Mouse (Mus musculus): ENCODE measurements around the gene Aldh16a1. TPM values are rescaled to one million over a fixed set of nuclear protein-coding genes. Genes with fewer than 3 reads are reported as not detected.

Aldh16a1 gene
- polyA plus RNA-seq (2012; ENCODE audit: low replicate concordance) = 98.2 and 154 TPM in 2 replicates

DNA sequence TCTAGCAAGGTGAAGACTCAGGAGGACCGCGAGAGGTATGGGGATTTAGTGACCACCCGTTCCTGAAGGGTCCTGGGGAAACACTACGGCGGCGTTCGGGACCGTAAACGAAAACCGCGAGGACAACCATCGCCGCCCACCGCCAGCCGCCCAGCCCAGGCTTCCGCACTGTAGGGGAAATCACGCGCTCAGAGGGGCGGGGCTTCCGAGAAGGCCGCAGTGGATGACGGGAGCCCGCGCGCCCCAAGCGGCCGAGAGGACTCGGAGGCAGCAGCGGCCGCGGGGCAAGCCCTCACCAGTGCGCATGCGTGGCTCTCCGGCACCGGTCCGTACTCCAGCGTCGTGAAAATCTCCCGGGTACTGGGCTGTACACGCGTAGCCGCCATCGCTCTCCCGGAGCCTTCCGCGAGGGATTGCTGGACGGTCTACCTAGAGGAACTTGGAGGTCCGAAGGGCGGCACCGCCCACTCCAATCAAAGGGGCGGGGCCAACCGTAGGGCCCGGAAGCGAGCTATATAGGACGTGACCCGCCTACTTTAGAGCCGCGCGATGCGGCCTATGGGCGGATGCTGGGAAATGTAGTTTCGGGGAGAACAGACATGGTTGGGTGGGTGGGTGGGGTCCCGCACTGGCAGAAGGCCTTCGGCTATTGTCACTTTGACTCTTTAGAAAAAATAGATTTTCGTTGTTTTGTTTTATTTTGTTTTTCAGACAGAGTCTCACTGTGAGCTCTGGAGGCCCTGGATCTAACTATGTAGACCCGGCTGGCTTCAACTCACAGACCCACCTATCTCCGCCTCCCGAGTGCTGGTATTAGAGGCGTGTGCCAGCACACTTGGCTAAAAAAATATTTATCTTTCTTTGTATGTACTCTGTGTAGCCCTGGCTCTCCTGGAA is at the start of gene Aldh16a1, which contains the start of gene Pih1d1:
TSS of gene Aldh16a1 (minus strand) at position 489 of the 897 bp plus-strand sequence.
TSS of gene Pih1d1 (plus strand) at position 208 of the 897 bp plus-strand sequence.

DNA sequence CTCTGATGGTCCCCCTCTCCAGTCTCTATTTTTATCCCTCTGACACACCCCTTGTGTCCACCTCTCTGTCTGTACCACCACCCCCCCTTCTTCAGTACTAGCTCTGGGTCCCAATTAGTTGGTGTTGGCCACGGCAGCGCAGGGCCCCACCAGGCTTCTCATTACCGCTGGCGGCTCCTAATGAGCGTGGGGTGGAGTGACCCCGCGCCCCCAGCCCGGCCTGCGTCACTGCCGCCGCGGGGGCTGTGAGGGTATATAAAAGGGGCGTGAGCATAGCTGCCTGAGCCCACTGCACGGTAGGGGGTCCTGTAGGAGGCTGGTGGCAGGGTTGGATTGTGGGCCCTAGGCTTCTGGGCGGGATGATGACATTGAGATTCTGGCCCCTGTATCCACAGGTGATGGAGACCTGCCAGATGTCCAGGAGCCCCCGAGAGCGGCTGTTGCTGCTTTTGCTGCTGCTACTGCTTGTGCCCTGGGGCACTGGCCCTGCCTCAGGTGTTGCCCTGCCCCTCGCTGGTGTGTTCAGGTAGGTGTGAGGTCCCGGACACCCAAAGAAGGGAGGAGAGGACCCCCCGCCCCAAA is 26.6 kb upstream of the Aldh16a1 start, which contains the start of gene Pth2:
TSS of gene Pth2 (plus strand) at position 100 of the 582 bp plus-strand sequence.

DNA sequence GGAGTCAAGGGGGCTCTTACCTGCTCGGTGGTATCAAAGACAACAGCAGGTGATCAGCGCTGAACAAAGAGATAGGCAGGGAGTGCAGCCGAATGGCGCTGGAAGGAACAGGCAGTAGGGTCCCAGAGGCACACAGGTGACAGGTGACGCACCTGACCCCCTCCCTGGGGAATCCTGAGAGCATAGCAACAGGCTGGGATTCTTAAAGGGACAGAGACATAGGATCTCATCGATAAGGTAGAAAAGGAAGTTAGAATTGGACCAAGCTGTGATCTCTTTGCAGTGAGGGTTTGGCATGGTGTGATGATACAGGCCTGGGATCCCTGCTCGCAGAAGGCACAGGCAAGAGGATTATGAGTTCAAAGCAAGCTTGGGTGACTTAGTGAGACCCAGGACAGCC is 25.1 kb upstream of the Aldh16a1 start, which contains the start of gene Gfy:
TSS of gene Gfy (minus strand) at position 101 of the 400 bp plus-strand sequence.

DNA sequence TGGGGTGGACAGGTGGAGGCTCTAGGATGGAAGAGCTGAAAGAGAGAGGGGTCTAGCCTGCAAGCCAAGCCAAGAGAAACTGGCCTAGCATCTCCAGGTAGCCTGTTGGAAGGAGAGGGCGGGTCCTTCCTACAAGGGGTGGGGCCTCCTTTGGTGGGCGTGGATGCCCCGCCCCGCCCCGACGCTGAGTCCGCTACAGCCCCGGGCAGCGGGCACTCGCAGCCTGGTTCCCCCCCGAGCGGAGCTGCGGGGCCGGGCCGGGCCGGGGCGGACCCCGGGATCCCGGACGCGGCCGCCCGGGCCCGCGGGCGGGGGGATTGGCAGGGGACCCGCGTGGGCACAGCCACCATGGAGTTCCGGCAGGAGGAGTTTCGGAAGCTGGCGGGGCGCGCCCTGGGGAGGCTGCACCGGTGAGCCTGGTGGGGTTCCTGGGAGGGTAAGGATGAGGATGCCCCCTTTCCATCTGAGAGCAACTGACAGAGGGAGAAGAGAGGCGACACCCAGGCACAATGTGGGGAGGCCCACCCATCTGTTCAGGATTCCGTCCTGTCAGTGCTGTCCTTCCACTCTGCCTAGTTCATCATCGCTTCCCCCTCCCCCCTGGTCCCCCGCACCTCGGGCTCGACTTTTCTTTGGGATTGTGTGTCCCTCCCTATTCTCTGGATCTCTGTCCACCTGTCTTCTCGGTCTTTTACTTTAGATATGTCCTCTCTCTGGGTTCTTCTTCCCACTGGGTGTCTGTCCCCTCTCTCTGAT is 9.5 kb upstream of the Aldh16a1 start, which contains the start of gene Slc17a7:
TSS of gene Slc17a7 (plus strand) at position 215 of the 756 bp plus-strand sequence.

DNA sequence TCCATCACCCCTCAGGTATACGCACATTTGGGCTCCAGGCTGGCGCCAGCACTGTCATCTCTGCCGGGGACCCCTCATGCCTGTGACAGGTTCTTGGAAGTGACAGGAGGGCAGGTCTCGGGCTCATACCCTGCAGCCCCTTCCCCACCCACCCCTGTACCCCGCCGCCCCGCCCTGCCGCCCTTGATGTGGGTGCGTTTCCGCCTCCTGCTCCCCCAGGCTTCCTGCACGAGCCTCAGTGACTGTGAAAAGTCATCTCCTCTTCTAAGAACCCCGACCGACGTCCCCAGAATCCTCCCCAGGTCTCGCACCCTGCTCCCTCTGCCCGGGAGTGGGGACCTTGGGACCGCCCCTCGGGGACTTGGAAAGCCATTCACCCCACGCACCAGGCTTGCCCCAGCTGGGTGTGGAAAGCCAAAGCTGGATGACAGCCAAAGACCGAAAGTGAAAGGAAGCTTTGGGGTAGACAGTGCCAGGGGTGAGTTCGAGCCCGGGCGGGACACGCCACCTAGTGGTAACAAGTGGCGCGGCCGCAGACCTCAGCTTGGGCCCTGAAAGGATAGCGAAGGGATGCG is 18.3 kb downstream of the Aldh16a1 start, which contains the start of the genes Gm45713 and Flt3l:
TSS of gene Gm45713 (minus strand) at position 239 of the 575 bp plus-strand sequence.
TSS of gene Flt3l (minus strand) at position 440 of the 575 bp plus-strand sequence.

DNA sequence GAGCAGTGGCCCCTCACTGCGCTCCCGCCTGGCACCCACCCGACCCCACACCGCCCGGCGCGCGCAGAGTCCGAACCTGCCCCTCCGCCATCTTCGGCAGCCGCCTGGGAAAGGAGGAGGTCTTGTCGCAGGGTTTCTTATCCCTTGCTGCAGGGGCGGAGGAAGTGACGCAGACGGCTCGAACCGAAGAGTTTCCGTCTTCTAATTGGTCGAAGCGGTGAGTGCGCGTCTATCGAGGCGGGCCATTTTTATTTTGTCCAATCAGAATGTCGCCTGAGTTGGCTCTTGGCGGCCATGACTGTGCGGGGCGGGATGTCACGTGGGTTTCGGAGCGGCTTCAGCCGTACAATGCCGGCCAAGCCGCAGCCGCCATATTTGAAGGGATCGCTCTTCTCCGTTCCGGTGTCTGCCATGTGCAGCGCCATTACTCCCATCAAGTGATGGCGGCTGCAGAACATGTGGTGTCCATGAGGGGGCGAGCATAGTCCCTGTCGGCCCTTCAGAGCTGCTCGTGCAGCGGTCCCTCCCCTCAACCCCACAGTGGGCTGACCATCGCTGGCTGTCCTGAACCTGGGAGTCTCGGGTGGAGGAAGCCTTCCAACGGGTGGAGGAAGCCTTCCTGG is 25.6 kb downstream of the Aldh16a1 start, which contains the start of gene Rpl13a:
TSS of gene Rpl13a (minus strand) at position 138 of the 623 bp plus-strand sequence.

DNA sequence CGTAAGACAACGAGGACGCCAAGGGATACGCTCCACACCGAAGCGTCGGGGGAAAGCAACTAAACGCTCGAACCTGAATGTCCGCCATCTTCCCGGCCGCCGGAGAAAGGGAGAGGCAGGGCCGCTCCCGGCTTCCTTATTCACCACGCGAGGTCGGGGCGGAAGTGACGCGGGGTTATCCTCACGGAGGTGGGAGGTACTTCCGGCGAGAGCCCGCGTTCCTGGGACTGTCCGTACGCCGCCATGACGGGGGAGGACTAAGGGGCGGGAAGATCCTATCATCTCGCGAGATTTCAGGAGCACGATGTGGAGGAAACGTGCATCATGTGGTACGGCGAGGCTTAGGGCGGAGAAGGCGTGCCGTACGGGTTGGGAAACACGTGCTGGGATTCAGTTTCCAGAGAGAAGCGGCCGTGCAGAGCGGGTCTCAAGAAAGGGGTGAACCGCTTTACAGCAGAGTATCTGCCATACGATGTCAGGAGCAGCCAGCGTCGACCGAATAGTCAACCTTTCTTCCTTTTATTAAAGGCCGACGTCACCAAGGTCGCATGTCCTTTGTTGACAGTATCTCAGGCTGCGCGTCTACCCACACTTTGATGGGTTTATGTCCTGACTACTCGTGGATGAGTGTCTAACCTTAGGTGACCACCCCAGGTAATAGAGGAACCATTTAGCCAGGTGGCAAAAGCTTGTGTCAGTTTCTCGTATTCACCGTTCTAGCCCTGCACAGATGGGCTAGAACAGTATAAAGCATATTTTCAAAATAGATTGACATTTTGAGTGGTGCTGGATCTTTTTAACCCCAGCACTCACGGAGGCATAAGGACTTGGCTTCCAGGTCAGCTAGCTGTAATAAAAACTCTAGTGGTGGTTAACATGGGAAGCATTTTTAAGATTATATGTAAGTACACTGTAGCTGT is 29.9 kb downstream of the Aldh16a1 start, which contains the start of gene Rps11:
TSS of gene Rps11 (minus strand) at position 216 of the 920 bp plus-strand sequence.

DNA sequence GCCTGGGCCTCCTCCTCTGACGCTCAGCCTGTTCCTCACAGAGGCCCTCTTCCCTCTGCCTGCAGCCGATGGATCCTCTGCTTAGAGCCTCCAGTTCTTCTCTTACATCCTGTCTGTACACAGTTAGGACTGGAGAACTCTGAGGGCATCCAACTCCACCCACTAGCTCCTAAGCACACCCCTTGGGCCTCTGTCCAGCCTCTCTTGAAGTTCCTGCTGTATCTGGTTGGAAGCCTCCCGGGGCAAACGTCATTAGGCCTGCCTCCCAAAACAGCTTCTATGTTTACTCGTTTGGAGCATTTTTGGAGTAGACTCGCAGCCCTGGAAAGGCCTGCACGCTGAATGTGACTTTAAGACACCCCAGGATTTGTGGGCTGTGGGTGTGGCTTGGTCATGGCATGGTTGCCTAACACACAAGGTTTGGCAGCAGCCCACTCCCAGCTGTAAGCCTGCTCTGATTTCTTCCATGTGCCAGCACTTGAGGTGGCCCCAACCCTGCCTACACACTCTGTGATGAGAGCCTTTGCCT is 50.7 kb downstream of the Aldh16a1 start, which contains the start of gene Fcgrt:
TSS of gene Fcgrt (minus strand) at position 200 of the 529 bp plus-strand sequence.

DNA sequence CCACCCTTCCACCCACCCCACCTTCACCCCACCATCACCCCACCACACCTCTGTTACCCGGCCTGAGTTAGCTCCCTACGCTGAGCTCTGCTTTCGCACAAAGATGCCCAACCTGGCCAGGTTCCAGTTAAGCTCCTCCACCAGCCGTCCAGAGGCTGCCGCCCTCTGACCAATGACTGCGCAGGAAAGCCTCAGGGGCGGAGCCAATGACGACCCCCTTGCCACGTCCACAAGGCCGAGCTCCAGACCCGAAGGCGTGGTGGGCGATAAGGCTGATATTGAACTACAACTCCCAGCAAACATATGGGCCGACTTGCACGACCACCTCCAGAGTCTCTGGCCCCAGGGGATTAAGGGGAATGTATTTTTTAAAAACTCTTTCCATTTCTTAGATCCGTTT is 62.3 kb downstream of the Aldh16a1 start, which contains the start of gene Rcn3:
TSS of gene Rcn3 (minus strand) at position 174 of the 400 bp plus-strand sequence.

Other genes with a start within 250 kb of the Aldh16a1 start
- 86.3 and 94.0 TPM in 2 replicates for gene Ap2a1, start 225.1 kb downstream of the Aldh16a1 start, polyA plus RNA-seq (2012; ENCODE audit: low replicate concordance)
- gene Tsks, start 211.4 kb downstream of the Aldh16a1 start, polyA plus RNA-seq (2012; ENCODE audit: low replicate concordance) = 0.29 TPM in 1 of 2 replicates, not detected in the other
- gene Cpt1c, start 179.7 kb downstream of the Aldh16a1 start, polyA plus RNA-seq (2012; ENCODE audit: low replicate concordance) = 0.16 and 0.33 TPM in 2 replicates
- 20.1 and 51.4 TPM in 2 replicates for gene Prmt1, start 168.0 kb downstream of the Aldh16a1 start, polyA plus RNA-seq (2012; ENCODE audit: low replicate concordance)
- gene Irf3, start 156.9 kb downstream of the Aldh16a1 start, polyA plus RNA-seq (2012; ENCODE audit: low replicate concordance) = 121 and 237 TPM in 2 replicates
- gene Bcl2l12, start 155.9 kb downstream of the Aldh16a1 start, polyA plus RNA-seq (2012; ENCODE audit: low replicate concordance) = 98.8 and 137 TPM in 2 replicates
- gene Scaf1, start 138.2 kb downstream of the Aldh16a1 start, polyA plus RNA-seq (2012; ENCODE audit: low replicate concordance) = 147 and 361 TPM in 2 replicates
- 20.4 and 47.3 TPM in 2 replicates for gene Rras, start 136.6 kb downstream of the Aldh16a1 start, polyA plus RNA-seq (2012; ENCODE audit: low replicate concordance)
- gene Prr12, start 101.7 kb downstream of the Aldh16a1 start, polyA plus RNA-seq (2012; ENCODE audit: low replicate concordance) = 91.8 and 211 TPM in 2 replicates
- gene Nosip, start 92.2 kb downstream of the Aldh16a1 start, polyA plus RNA-seq (2012; ENCODE audit: low replicate concordance) = 110 and 117 TPM in 2 replicates
- 21.9 and 40.2 TPM in 2 replicates for gene Prrg2, start 91.9 kb downstream of the Aldh16a1 start, polyA plus RNA-seq (2012; ENCODE audit: low replicate concordance)
- 45.4 and 68.2 TPM in 2 replicates for gene Rcn3, start 62.4 kb downstream of the Aldh16a1 start, polyA plus RNA-seq (2012; ENCODE audit: low replicate concordance)
- gene Fcgrt, start 50.7 kb downstream of the Aldh16a1 start, polyA plus RNA-seq (2012; ENCODE audit: low replicate concordance) = 210 and 322 TPM in 2 replicates
- gene Rps11, start 30.1 kb downstream of the Aldh16a1 start, polyA plus RNA-seq (2012; ENCODE audit: low replicate concordance) = 79.7 and 146 TPM in 2 replicates
- gene Rpl13a, start 25.8 kb downstream of the Aldh16a1 start, polyA plus RNA-seq (2012; ENCODE audit: low replicate concordance) = 6,038 and 6,758 TPM in 2 replicates
- gene Gm45713, start 18.4 kb downstream of the Aldh16a1 start, polyA plus RNA-seq (2012; ENCODE audit: low replicate concordance) = 0.59 and 3.0 TPM in 2 replicates
- 106 and 107 TPM in 2 replicates for gene Flt3l, start 18.2 kb downstream of the Aldh16a1 start, polyA plus RNA-seq (2012; ENCODE audit: low replicate concordance)
- 35.7 and 44.2 TPM in 2 replicates for gene Pih1d1, start 281 bp downstream of the Aldh16a1 start, polyA plus RNA-seq (2012; ENCODE audit: low replicate concordance)
- 0.10 and 0.24 TPM in 2 replicates for gene Slc17a7, start 9.4 kb upstream of the Aldh16a1 start, polyA plus RNA-seq (2012; ENCODE audit: low replicate concordance)
- 0.10 TPM in 1 of 2 replicates, not detected in the other for gene Gfy, start 25.0 kb upstream of the Aldh16a1 start, polyA plus RNA-seq (2012; ENCODE audit: low replicate concordance)
- not detected in 2 replicates for gene Pth2, start 26.4 kb upstream of the Aldh16a1 start, polyA plus RNA-seq (2012; ENCODE audit: low replicate concordance)
- gene Ccdc155, start 50.3 kb upstream of the Aldh16a1 start, polyA plus RNA-seq (2012; ENCODE audit: low replicate concordance) = 0.47 and 0.54 TPM in 2 replicates
- gene Dkkl1, start 57.6 kb upstream of the Aldh16a1 start, polyA plus RNA-seq (2012; ENCODE audit: low replicate concordance) = 13.5 and 29.6 TPM in 2 replicates
- 0.09 and 0.62 TPM in 2 replicates for gene Tead2, start 61.2 kb upstream of the Aldh16a1 start, polyA plus RNA-seq (2012; ENCODE audit: low replicate concordance)
- 1,076 and 1,868 TPM in 2 replicates for gene Cd37, start 84.5 kb upstream of the Aldh16a1 start, polyA plus RNA-seq (2012; ENCODE audit: low replicate concordance)
- not detected in 2 replicates for gene Slc6a16, start 86.5 kb upstream of the Aldh16a1 start, polyA plus RNA-seq (2012; ENCODE audit: low replicate concordance)
- 0.34 and 0.58 TPM in 2 replicates for gene Slc6a21, start 122.9 kb upstream of the Aldh16a1 start, polyA plus RNA-seq (2012; ENCODE audit: low replicate concordance)
- gene Trpm4, start 179.2 kb upstream of the Aldh16a1 start, polyA plus RNA-seq (2012; ENCODE audit: low replicate concordance) = 6.9 and 12.1 TPM in 2 replicates
- gene Hrc, start 180.7 kb upstream of the Aldh16a1 start, polyA plus RNA-seq (2012; ENCODE audit: low replicate concordance) = not detected in 2 replicates
- gene Ppfia3, start 212.4 kb upstream of the Aldh16a1 start, polyA plus RNA-seq (2012; ENCODE audit: low replicate concordance) = 0.28 and 2.0 TPM in 2 replicates
- gene Lin7b, start 216.0 kb upstream of the Aldh16a1 start, polyA plus RNA-seq (2012; ENCODE audit: low replicate concordance) = 0.53 TPM in 1 of 2 replicates, not detected in the other
- gene Snrnp70, start 241.2 kb upstream of the Aldh16a1 start, polyA plus RNA-seq (2012; ENCODE audit: low replicate concordance) = 628 and 1,029 TPM in 2 replicates